Mouse (Mus musculus): Measurements from ENCODE around the gene Il27ra.
A peak's percentile ranks its signal among the peaks of the same experiment; 100 is the strongest.
"Not testable (repeated sequence)": the region's sequence is repeated elsewhere in the genome, so short reads cannot be mapped to it uniquely, and the experiment has no call there.

Gene Il27ra

GRCm38 (mm10) chr8:84023085-84023484 is 19.3 kb downstream of the Il27ra start:
- DNase-seq (ENCODE audit: low read depth, low spot score), result peak; percentile 92

GRCm38 (mm10) chr8:84021569-84021968 is 20.8 kb downstream of the Il27ra start:
- DNase-seq (ENCODE audit: low read depth, low spot score), result peak; percentile 49

DNA sequence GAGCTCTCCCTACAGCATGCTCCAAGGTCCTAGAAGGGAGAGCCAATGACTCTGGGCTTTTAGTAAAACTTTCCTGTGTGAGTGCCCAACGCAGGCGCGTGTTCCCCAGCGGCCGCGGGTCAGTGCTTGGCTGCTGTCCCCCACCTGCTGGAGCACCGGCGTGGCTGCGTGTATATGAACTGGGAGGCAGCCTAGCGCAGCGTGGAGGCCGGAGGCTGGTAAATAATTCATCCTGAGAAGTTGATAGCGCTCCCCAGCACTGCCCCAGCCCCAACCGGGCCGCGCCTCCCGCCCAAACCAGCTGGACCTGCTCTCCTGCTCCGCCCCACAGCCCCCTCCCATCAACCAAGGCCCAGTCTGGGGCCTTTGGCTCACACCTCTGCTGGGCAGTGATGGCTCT is 21.3 kb downstream of the Il27ra start, which contains the start of gene Palm3:
Palm3 (plus strand) TSS at position 376 of the 400 bp plus-strand sequence.
- DNase-seq (ENCODE audit: low read depth, low spot score), result no peak

DNA sequence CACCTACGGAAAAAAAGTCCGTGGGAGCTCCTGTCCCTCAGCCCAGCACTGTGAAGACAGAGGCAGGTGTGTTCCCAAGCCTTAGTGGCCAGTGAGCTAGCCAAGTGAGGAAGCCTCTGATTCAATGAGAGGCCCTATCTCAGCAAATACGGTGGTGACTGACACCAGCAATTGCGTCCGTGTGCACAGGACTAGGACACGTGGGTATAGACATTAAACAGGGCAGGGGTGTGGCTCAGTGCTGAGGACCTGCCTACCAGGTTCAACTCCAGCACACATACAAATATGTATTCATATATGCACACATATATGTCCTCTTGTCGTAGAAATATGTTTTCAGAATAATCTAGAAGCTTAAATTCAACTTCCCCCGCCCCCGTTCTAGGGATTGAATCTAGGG is 22.7 kb downstream of the Il27ra start:
- no peak for DNase-seq (ENCODE audit: low read depth, low spot score)

- no peak for DNase-seq (ENCODE audit: low read depth, low spot score)
These were observed 26.6 kb downstream of the Il27ra start for GRCm38 (mm10) chr8:84015833-84016232.

- no peak for DNase-seq (ENCODE audit: low read depth, low spot score)
These were observed 29.8 kb downstream of the Il27ra start for GRCm38 (mm10) chr8:84012499-84013165.

DNA sequence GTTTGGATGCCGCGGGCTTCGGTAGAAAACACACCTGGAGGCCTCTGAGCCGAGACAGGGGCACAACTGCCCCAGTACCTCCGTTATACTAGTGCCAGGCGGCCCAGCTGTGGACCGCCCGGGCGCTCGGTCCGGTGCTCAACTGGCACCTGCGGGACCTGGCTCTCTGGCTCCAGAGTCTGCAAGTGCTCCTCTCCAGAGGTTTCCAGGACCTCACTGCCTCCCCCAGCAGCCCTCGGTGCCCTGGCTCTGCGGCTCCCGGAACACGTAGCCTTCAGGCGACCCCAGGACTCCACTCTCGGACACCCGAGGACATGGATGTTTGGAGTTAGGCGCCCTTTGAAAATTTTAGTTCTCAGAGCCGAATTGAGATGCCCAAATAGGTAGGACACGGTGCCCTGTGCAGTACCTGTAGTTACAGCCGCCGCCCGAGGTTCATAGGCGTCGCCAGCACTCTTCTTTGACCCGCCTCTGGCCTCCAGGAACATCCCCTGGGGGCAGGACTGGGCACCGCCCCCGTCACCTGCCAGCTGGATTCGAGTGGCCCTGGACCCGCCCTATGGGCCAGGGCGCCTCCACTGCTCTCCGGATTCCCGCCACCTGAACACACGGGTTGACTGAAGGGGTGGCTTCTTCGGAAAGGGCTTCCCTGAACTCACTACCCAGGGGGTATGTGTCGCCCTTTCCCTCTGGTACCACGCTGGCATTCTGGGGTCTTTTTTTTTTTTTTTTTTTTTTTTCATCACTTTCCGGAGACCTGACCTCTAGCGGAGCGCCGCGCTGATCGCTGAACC is 30.5 kb downstream of the Il27ra start, which contains the start of gene 2210011C24Rik:
2210011C24Rik (minus strand) TSS at position 467 of the 794 bp plus-strand sequence.
- DNase-seq (ENCODE audit: low read depth, low spot score), result no peak

DNA sequence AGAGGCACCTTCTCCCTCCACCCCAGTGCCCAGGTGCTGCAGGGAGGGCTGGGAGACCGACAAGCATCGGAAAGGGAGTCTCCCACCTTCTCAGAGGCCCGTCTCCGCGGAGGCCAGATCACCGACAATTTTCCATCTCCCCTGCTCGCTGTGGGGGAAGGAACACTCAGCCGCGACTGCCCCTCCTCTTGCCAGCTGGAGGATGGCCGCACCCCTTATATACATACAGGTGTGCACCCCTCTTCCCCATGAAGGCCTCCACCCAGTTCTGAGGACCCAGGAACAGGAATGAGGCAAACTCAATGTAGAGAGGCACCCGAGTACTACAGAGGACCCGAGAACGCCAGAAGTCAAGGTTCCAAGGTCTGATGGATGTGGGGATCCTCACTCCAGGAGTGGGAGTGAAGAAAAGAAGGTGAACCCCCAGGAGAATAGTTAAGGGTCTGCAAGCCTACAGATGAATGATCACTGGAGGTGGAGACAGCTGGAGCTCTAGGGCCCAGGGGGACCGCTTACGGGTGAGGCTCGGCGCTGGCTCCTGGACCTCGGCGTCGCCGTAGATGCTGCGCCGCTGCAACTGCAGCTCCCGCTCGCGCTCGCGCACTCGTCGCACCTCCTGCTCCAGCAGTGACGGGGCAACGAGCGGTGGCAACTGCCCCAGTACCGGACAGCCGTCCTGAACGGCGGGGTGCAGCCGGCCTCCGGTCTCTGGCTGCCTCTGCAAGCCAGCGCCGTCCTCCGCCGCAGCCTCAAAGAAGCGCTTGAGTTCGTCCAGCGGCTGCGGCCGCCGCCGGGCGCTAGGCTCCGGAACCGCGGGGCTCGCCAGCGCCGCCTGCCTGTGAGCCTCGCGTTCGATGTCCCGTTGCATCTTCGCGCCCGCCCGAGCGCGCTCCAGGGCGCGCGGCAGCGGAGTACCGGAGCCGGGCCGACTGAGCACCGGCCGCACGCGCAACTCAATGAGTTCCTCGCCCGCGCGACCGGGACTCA is 31.5 kb downstream of the Il27ra start:
- peak; percentile 30 for DNase-seq (ENCODE audit: low read depth, low spot score)

DNA sequence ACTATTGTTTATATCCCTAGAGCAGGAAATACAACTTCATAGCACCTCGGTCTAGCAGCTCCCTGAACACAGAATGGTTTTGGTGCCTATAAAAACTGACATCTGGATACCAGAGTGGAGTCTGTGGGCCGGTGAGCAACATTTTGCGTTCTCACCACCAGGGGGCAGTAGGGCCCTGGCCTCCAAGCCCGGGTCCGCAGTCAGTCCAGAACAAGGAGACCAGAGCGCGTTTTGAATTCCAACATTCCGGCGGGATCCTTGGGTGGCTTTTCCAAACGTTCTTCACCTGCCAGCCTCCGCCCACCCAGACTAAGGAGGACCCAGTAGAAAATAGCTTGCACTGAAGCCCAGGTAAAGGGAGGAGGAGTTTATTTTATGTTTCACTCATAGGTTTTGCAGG is 32.5 kb downstream of the Il27ra start:
- peak; percentile 91 for DNase-seq (ENCODE audit: low read depth, low spot score)

DNA sequence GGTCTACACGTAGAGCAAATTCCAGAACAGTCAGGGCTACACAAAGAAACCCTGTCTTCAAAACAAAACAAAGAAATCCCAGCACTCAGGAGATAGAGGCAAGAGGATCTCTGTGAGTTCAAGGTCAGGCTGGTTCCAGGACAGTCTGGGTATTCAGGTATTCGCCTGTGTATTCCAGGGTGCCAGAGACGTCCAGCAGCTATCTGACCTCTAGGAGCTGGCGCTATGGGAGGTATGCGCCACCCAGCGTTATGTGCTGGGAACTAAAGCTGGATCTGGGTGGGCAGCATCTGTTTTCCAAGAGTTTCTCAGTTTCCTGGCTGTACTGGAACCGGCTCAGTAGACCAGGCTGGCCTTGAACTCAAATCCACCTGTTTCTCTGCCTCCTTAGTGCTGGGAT is 34.0 kb downstream of the Il27ra start:
- peak; percentile 50 for DNase-seq (ENCODE audit: low read depth, low spot score)

GRCm38 (mm10) chr8:84005502-84005901 is 36.9 kb downstream of the Il27ra start:
- DNase-seq (ENCODE audit: low read depth, low spot score), result not testable (repeated sequence)

GRCm38 (mm10) chr8:84004533-84005201 is 37.7 kb downstream of the Il27ra start:
- DNase-seq (ENCODE audit: low read depth, low spot score), result peak; percentile 98

- peak; percentile 57 for DNase-seq (ENCODE audit: low read depth, low spot score)
These were observed 38.7 kb downstream of the Il27ra start for GRCm38 (mm10) chr8:84003612-84004246.

DNA sequence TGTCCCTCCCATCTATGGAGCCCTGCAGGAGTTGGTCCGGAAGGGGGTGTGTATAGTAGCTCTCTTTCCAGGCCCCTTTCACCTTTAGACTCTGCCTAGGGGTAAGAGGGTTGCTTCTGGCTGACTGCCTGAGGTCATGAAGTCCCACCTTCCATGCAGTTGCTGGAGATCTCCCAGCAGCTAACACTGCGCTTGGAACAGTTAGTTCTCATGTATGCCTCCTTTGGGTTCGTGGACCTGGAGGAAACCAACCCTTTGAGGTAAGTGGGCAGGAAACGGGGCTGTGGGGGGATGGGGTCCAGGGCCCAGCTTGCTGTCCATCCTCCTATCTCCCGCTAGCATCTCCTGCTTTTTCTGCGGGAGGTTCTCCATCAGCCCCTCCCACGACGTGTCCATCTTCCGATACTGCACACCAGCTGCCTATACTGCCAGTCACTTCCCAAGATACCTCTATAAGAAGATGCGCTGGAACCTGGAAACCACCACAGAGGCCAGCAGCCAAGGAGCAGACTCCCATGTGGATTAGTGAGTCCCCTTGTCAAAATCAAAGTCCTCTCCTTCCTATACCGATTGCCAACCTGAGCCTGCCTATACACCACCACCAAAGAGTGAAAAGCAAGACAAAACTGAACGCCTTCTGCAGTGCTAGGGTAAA is 39.3 kb downstream of the Il27ra start:
- DNase-seq (ENCODE audit: low read depth, low spot score), result no peak

DNA sequence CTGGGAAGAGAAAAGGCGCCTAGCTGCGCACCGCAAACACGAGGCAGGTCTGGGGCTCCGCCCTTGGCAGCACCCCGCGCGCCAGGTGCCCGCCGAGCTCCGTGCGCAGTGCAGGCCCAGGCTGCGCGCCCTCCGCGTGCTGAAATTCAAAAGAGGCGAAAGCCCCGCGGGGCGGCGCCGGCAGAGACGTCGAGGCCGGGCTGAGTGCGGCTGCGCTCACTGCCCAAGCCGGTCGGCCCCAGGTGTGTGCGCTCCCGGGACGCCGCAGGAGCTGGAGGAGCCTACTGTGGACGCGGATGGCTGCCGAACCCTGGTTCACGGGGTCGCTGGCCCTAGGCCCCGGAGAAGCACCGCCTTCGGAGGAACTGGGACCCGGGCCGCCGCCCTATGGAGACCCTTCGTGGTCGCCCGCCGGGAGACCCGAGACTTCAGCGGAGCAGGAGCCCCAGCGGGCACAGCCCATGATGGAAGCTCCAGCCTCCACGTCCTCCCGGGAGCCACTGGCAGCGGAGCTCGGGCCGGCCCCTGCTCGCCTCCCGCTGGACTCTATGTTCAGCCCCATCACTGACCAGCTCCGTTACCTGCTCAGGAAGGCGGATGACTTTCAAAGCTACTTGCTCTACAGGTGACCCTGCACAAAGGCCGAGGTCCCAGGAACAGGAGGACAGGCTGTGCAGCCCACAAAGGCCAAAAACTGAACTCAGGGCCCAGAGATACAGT is 40.9 kb downstream of the Il27ra start, which contains the start of gene 1700067K01Rik:
1700067K01Rik (plus strand) TSS at position 222 of the 720 bp plus-strand sequence.
- DNase-seq (ENCODE audit: low read depth, low spot score), result no peak

- DNase-seq (ENCODE audit: low read depth, low spot score), result no peak
These were observed 42.6 kb downstream of the Il27ra start for GRCm38 (mm10) chr8:83999825-84000224.

- peak; percentile 18 for DNase-seq (ENCODE audit: low read depth, low spot score)
These were observed 43.2 kb downstream of the Il27ra start for GRCm38 (mm10) chr8:83999057-83999705.

- DNase-seq (ENCODE audit: low read depth, low spot score), result peak; percentile 80
These were observed 43.9 kb downstream of the Il27ra start for GRCm38 (mm10) chr8:83998231-83999056.
